Mouse (Mus musculus): Measurements from ENCODE around the gene Pkd2l1. TPM values are rescaled to one million over a fixed set of nuclear protein-coding genes. Genes with fewer than 3 reads are reported as not detected.

Pkd2l1 gene
- polyA plus RNA-seq (2012): not detected in 2 replicates

- no peak for TF ChIP-seq GATA1 (IDR thresholded peaks at IDR 0.05; ENCODE audit: low read length)
Measured at GRCm38 (mm10) chr19:44192342-44192741, at the start of gene Pkd2l1. Pkd2l1 (minus strand) TSS chr19:44192442.

DNA sequence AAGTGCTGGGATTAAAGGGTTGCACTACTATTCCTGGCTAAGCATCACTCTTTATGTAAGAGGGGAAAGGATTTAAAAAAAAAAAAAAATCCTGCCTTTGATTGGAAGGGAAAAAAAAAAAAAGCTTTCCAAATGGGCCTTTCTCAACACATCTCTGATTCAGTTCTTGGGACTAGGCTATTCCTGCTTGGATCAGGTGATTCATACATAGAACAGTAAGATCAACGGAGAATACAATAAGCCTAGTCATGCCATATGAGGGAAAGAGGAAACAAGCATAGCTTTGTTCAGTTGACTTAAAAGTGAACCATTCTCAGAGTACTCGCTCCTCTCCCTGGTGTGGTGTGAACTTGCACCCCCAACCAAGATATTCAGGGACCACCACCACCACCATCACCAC lies 46.7 kb upstream of the Pkd2l1 start:
- no peak for TF ChIP-seq GATA1 (IDR thresholded peaks at IDR 0.05; ENCODE audit: low read length)

- TF ChIP-seq GATA1 (IDR thresholded peaks at IDR 0.05; ENCODE audit: low read length): no peak
Measured at GRCm38 (mm10) chr19:44237471-44238006, 45.3 kb upstream of the Pkd2l1 start.

- TF ChIP-seq GATA1 (IDR thresholded peaks at IDR 0.05; ENCODE audit: low read length): no peak
Measured at GRCm38 (mm10) chr19:44231608-44232151, 39.4 kb upstream of the Pkd2l1 start.

DNA sequence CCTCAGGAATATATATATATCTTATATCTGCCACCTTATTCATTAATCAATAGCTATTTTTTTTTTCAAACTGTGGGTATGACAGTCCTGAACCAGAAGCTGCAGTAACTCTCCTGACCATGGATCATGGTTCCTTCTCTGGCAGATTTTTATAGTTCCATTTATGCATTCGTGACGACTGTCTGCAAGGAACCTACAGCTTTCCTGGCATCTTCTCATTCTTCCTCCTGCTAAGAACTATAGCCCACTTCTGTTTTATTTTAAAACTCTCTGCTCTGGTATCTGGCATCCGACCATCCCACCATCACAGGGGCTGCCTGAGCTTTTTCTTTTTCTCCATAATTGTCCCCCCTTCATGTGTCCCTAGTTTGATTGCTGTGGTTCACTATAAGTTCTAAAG lies 38.0 kb upstream of the Pkd2l1 start:
- TF ChIP-seq GATA1 (IDR thresholded peaks at IDR 0.05; ENCODE audit: low read length): no peak

GRCm38 (mm10) chr19:44229776-44230175 lies 37.5 kb upstream of the Pkd2l1 start:
- no peak for TF ChIP-seq GATA1 (IDR thresholded peaks at IDR 0.05; ENCODE audit: low read length)

DNA sequence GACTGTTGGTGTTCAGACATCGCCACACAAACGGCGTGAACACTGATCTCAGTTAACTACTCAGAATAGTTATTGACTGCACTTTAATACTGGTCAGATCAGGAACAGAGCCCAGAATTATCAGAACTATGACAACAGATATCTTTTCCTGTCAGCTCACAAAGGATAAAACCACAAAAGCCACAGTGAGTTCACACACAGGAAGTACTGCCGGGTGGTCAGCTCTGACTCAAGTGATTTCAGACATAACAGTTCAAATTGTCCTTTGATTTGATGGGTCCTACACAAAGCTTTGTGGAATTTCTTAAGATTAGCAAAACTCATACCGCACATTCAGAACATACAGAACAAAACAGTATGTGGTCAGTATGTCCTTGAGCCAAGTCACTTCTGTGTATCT lies 33.5 kb upstream of the Pkd2l1 start:
- TF ChIP-seq GATA1 (IDR thresholded peaks at IDR 0.05; ENCODE audit: low read length): peak; percentile 98

DNA sequence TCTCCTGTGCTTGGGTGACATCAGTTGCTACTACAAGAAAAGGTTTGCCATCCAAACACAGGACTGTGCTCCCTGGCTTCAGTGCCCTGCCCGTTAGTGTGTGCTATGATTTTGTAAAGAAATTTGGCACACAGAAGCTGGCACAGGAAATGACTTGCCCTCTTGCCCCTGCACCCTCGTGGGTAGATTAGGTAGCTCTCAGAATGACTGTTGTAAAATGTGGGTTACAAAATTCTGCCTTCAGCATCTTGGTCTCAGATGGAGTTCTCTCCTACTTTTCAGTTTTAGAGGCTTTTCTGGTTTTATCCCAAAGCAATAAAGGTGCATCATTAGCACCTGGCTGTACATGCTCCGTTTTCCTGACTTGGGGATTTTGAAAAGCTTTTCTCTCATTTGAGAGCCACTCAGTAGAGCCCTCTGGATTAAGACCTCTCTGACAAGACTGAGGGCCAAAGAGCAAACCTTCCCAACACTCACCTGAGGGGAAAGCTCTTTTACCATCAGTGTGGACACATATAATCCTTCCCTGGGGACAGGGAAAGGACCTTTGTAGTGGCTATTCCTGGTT lies 25.8 kb upstream of the Pkd2l1 start:
- TF ChIP-seq GATA1 (IDR thresholded peaks at IDR 0.05; ENCODE audit: low read length): no peak

DNA sequence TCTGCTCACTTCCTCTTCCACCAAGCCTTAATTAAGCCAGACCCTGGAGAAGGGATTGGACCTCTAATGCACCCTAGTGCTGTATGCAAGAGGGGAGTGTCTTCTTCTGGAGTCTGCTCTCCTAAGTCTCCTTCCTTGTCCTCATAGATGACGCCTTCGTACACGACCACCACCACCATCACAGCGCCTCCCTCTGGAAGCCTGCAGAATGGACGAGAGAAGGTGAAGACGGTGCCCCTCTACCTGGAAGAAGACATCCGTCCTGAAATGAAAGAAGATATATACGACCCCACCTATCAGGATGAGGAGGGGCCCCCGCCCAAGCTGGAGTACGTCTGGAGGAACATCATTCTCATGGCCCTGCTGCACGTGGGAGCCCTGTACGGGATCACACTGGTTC lies 23.0 kb upstream of the Pkd2l1 start:
- no peak for TF ChIP-seq GATA1 (IDR thresholded peaks at IDR 0.05; ENCODE audit: low read length)

GRCm38 (mm10) chr19:44207079-44207478 lies 14.8 kb upstream of the Pkd2l1 start:
- no peak for TF ChIP-seq GATA1 (IDR thresholded peaks at IDR 0.05; ENCODE audit: low read length)

- no peak for TF ChIP-seq GATA1 (IDR thresholded peaks at IDR 0.05; ENCODE audit: low read length)
Measured at GRCm38 (mm10) chr19:44203015-44203564, 10.8 kb upstream of the Pkd2l1 start, which contains the start of gene Scd3. Scd3 (plus strand) TSS chr19:44203269.

- no peak for TF ChIP-seq GATA1 (IDR thresholded peaks at IDR 0.05; ENCODE audit: low read length)
Measured at GRCm38 (mm10) chr19:44198964-44199363, 6.7 kb upstream of the Pkd2l1 start.

GRCm38 (mm10) chr19:44198494-44198893 lies 6.3 kb upstream of the Pkd2l1 start:
- no peak for TF ChIP-seq GATA1 (IDR thresholded peaks at IDR 0.05; ENCODE audit: low read length)

- TF ChIP-seq GATA1 (IDR thresholded peaks at IDR 0.05; ENCODE audit: low read length): no peak
Measured at GRCm38 (mm10) chr19:44197053-44197852, 5.0 kb upstream of the Pkd2l1 start.

DNA sequence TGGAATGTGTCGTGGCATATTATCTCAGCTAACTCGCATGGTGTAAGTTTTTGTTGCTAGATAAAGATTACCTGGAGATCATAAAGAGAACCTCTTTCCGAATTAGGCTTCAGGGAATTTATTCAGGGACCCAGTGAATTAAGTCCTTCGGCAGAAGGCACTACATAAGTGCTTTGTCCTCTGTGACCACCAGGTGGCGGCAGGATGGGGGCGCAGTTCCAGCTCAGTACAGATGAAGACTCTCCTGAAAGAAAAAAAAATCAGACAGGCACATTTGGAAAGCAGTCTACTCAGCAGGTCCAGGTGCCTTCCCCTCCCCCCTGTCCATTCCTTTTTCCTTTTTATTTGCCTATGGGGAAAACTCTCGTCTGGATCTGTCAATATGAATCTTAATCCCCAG lies 2.9 kb upstream of the Pkd2l1 start:
- TF ChIP-seq GATA1 (IDR thresholded peaks at IDR 0.05; ENCODE audit: low read length): no peak

- TF ChIP-seq GATA1 (IDR thresholded peaks at IDR 0.05; ENCODE audit: low read length): no peak
Measured at GRCm38 (mm10) chr19:44193906-44194305, 1.7 kb upstream of the Pkd2l1 start.
